Mouse (Mus musculus): ENCODE data around the gene Cul9. TPM values are rescaled to one million over a fixed set of nuclear protein-coding genes. Genes with fewer than 3 reads are reported as not detected.

Gene Cul9
- total RNA-seq, 2 experiments from 2014 or later = 4.5 TPM; not detected in 1

DNA sequence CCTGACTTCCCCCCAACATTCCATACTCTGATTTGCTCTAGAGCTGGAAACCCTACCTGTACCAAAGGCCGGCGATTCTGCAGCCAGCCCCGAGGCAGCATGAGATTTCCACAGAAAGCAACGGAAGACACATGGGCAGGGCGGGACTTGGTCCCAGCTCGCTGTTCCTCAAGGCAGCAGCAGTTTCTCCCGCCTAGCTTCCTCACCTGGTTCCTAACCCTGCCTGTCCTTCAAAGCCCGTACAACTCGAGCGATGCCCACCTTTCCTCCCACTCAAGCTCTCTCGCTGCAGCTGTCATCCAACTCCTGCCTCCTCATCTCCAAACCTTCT lies 8.4 kb upstream of the Cul9 start:
- no peak for ATAC-seq (replicated peaks; ENCODE audit: low FRiP score, poor library complexity, severe bottlenecking)

DNA sequence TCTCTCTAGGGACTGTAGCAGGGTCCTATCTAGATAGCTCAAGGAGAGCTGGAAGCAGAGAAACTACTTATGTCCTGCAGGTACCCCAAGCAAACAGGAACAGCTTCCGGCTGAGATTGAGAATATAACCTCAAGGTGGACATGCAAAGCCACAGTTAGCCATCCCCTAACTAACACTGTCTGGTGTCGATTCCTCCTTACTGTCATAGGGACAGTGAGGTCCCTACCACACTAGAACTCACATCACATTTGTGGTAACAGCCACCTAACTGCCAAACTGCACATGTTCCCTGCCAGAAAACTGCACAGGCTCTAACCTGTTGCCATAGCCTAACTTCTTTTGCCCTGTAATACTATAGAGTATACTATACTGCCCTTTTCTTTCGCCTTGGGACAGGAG lies 7.7 kb upstream of the Cul9 start:
- no peak for ATAC-seq (replicated peaks; ENCODE audit: low FRiP score, poor library complexity, severe bottlenecking)

DNA sequence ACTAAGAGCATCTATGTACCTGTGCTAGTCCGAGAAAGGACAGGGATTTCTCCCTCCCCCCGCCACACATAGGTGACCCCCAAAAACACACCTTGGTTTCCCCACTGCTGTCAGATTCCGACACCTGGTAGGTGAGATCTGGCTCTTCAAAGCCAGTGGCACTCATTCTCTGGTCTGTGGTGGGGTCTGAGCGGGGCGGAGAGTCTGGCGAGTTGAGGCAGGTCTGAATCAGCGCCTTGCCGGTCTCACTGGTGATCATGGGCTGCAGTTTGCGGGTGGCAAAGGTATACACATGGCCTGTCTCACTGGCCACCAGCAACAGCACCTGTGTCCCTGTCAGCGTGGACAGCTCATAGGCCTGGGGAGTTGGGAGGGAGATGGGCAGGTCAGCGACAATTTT lies 7.3 kb upstream of the Cul9 start:
- no peak for ATAC-seq (replicated peaks; ENCODE audit: low FRiP score, poor library complexity, severe bottlenecking)

DNA sequence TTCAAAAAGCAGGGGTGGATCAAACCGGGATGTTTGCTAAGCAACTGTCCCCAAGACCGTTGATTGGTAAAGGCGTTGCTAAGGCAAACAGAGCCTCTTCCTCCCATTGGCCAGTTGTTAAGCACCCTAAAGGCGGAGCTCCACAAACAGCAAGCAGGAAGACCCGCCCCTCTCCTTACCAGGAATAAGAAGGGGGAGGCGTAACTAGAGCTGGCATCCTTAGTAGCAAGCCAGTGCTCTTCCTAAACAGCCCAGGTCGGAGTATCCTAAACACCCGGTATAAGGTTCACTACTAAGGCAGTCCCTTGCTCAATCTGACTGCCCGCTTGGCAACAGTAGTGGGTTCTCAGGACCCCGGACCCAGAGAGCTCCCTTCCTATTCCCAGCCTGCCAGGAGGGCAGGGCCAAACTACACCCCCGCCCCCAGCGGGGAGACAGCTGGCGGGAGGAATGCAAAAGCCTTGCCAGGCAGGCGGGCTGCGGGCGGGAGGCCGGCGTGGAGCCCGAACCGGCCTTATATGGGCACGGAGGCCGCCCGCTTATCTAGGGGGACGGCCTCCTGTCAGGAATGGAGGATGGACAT lies 6.7 kb upstream of the Cul9 start:
- peak; percentile 41 for ATAC-seq (replicated peaks; ENCODE audit: low FRiP score, poor library complexity, severe bottlenecking)

DNA sequence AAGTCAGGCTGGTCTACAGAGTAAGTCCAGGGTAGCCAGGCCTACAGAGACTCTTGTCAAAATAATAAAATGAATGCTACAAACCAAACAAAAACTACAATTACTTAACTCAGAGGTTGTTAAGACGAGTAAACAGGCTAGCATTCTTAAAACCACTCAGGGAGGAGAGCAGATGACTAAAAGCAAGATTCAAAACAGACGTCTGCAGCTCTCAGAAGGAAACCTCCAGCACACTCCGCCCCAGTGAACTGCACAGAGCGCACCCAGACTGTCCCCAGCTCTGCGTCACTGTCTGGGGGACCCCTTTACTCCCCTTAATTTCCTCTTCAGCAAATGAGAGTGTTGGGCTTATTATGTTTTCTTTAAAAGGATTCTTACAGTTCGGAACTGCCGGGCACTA lies 6.0 kb upstream of the Cul9 start:
- ATAC-seq (replicated peaks; ENCODE audit: low FRiP score, poor library complexity, severe bottlenecking) = no peak

- no peak for ATAC-seq (replicated peaks; ENCODE audit: low FRiP score, poor library complexity, severe bottlenecking)
These were observed 5.2 kb upstream of the Cul9 start for GRCm38 (mm10) chr17:46551369-46551768.

DNA sequence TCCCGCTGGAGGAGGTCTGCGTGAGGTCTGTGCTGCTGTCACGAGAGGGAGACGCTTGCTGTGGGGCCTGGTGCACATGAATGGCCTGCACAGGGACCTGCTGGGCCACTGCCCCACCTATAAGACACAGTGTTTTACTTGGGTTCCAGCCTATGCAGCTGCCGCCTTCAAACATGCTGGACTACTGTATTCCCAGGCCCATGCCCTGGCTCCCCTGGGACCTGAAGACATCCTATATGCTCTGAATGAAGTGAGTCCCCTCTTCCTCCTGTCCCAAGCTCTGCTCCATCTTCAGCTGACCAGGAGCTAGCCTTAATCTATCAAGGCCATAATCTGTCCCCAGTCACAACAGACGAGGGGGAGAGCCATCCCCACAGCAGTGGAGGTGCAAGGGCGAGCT lies 4.7 kb upstream of the Cul9 start:
- no peak for ATAC-seq (replicated peaks; ENCODE audit: low FRiP score, poor library complexity, severe bottlenecking)

DNA sequence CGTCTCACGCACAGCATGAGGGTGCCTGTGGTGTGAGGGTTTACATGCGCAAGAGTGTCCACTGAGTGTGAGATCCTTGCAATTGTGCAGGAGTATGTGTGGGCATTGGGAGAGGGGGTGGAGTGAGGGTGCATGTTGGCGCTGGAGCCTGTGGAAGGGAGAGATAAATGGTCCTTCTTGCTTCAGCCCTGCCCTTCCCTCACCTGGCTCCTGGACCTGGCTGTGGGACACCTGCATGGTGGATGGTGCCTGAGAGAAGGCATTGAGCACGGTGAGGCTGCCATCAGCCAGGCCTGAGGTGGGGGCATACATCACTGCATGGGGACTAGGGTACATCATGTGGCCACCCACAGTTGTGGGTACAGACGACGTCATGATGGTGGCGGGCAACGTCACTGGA lies 3.5 kb upstream of the Cul9 start:
- ATAC-seq (replicated peaks; ENCODE audit: low FRiP score, poor library complexity, severe bottlenecking) = no peak

DNA sequence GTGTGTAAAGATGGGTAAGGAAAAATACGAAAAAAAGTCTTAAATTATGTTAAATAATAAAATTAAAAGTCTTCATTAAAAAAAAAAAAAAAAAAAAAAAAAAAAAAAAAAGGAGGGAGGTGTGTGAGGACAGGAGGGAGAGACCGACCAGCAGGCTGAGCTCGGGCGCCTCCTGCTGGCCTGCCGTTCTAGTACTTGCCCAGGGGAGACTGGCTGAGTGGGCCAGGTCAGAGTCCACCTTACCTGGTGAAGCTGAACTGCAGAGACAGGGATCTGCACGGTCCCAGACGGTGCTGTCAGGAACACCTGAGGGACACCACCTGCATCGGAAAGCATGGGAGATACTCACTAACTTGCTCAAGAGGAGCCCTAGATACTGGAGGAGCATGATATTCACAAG lies 3.0 kb upstream of the Cul9 start:
- peak; percentile 62; the same call in 1 of the 2 replicates for ATAC-seq (replicated peaks; ENCODE audit: low FRiP score, poor library complexity, severe bottlenecking)

DNA sequence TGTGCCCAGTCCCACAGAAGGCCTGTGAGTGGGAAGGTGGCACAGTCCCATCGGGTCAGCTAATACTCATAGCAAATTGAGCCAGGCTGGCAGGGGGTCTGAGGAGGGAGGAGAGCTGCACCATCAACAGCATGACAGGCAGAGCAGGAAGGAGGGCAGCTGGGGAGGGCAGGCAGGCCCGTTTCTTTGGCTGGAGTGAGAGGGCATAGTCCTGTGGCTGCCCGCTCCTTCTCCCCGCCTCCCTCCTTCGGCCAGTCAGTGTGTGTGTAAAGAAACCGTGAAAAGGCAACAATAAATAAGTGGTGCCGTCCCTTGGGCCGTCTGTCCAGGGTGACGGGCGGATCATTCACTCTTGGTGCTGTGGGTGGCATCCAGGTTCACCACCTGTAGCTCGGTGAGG lies 2.6 kb upstream of the Cul9 start:
- ATAC-seq (replicated peaks; ENCODE audit: low FRiP score, poor library complexity, severe bottlenecking) = no peak

GRCm38 (mm10) chr17:46547923-46548322 lies 1.7 kb upstream of the Cul9 start:
- no peak for ATAC-seq (replicated peaks; ENCODE audit: low FRiP score, poor library complexity, severe bottlenecking)

- no peak for ATAC-seq (replicated peaks; ENCODE audit: low FRiP score, poor library complexity, severe bottlenecking)
These were observed 807 bp upstream of the Cul9 start for GRCm38 (mm10) chr17:46546995-46547394.

DNA sequence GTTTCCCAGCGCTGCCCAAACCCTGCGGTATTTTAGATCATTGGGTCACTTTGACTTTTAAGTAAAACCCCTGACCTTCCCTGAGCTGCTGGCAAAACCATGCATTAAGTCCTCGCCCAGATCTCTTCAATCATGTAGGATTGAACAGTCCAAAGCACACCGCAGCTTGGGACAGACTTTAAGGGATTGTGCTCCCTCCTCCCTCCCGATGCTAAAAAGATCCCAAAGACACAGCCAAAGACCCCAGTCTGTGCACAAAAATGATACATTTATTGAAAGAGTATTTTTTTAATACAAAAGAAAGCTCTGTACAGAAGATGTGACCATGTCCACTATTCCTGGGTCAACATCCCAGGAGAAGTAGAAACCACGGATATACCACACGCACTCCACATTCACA lies 403 bp upstream of the Cul9 start:
- no peak for ATAC-seq (replicated peaks; ENCODE audit: low FRiP score, poor library complexity, severe bottlenecking)

GRCm38 (mm10) chr17:46543661-46544060 lies 2.5 kb downstream of the Cul9 start:
- ATAC-seq (replicated peaks; ENCODE audit: low FRiP score, poor library complexity, severe bottlenecking) = no peak

GRCm38 (mm10) chr17:46525579-46526307 lies 20.4 kb downstream of the Cul9 start:
- ATAC-seq (replicated peaks; ENCODE audit: low FRiP score, poor library complexity, severe bottlenecking) = peak; percentile 88

GRCm38 (mm10) chr17:46525065-46525464 lies 21.1 kb downstream of the Cul9 start:
- ATAC-seq (replicated peaks; ENCODE audit: low FRiP score, poor library complexity, severe bottlenecking) = no peak

- no peak for ATAC-seq (replicated peaks; ENCODE audit: low FRiP score, poor library complexity, severe bottlenecking)
These were observed 24.1 kb downstream of the Cul9 start for GRCm38 (mm10) chr17:46521963-46522668.

DNA sequence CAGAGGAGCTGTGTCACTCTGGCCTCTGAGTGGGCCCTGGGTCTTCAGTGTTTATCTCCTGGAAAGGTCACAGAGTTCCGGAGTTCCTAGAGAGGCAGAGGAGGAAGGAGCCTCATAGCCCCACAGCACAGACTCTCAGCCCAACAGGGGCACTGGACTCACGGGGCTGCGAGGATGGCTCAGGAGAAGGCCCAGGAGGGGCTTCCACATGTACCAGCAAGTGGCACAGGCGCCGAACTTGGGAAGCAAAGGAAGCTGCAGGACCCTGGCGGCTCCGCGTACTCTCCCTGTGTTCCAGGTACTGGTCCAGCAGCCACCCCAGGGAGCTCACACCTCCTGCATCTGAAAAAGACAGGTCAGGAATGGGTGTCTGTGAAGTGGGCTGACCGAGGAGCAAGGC lies 25.0 kb downstream of the Cul9 start:
- no peak for ATAC-seq (replicated peaks; ENCODE audit: low FRiP score, poor library complexity, severe bottlenecking)

DNA sequence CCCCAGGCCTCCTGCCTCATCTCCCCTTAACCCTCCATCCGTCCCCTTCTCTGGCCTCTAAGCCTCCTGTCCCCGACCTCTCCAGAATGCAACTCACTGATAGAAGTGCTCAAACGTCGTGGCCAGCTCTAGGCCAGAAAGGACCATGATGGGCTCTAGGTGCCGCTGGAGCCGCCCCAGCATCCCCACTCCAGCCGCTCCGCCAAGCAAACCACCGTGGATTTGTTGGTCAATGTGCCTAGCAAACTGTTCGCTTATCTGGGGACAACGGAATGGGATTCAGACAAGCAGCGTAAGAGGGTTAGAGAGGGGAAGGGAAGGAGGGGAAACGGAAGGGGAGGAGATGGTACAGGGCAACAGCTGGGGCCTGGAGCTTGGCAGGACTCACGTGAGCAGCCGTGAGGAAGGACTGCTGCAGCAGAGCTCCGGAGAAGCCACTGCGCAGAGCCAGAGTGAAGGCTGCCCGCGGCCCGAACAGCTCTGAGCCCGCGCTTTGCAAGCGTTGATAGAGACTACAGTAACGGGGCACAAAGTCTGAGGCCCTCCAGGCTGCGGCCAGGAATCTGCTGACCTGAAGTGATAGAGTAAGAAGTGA lies 25.7 kb downstream of the Cul9 start:
- ATAC-seq (replicated peaks; ENCODE audit: low FRiP score, poor library complexity, severe bottlenecking) = no peak

GRCm38 (mm10) chr17:46519971-46520370 lies 26.2 kb downstream of the Cul9 start:
- no peak for ATAC-seq (replicated peaks; ENCODE audit: low FRiP score, poor library complexity, severe bottlenecking)

GRCm38 (mm10) chr17:46513329-46513728 lies 32.9 kb downstream of the Cul9 start:
- no peak for ATAC-seq (replicated peaks; ENCODE audit: low FRiP score, poor library complexity, severe bottlenecking)

Data from erythroblast, adult 5-6 weeks (primary cell).